Mouse (Mus musculus) myocyte (in vitro differentiated cells): ENCODE data around the gene Nr4a3. TPM values are rescaled to one million over a fixed set of nuclear protein-coding genes. Genes with fewer than 3 reads are reported as not detected.

Source experiments
- H3K27me3 ChIP-seq: one replicate; pipeline ENCODE4 v1.6.1; 2011; ENCODE audit not compliant: control insufficient read depth, insufficient read depth, insufficient read length
- H3K36me3 ChIP-seq: one replicate; pipeline ENCODE4 v1.6.1; 2011; ENCODE audit not compliant: control insufficient read depth, insufficient read depth
- H3K4me2 ChIP-seq: one replicate; pipeline ENCODE4 v1.6.1; 2011; ENCODE audit warnings: low read depth, control low read depth
- H3K4me3 ChIP-seq: one replicate; pipeline ENCODE4 v1.5.1; 2011; ENCODE audit warnings: mild to moderate bottlenecking, control low read depth, moderate library complexity
- H3K79me2 ChIP-seq: one replicate; pipeline ENCODE4 v1.6.1; 2011; ENCODE audit not compliant: control insufficient read depth, insufficient read depth
- H3ac ChIP-seq: one replicate; pipeline ENCODE4 v1.6.1; 2011; ENCODE audit not compliant: control insufficient read depth, insufficient read length
- CEBPB ChIP-seq: IDR thresholded peaks from 2 replicates; pipeline ENCODE4 v1.6.1; 2011; ENCODE audit warnings: mild to moderate bottlenecking, moderate library complexity; ENCODE audit not compliant: poor library complexity, insufficient read depth, severe bottlenecking
- E2F4 ChIP-seq: IDR thresholded peaks from one replicate; pipeline ENCODE4 v1.6.1; 2011; ENCODE audit warnings: mild to moderate bottlenecking, control low read depth, moderate library complexity; ENCODE audit not compliant: insufficient read depth
- MAX ChIP-seq: IDR thresholded peaks from one replicate; pipeline ENCODE4 v1.6.1; 2011; ENCODE audit warnings: low read depth, mild to moderate bottlenecking, control low read depth
- MYOD1 ChIP-seq, 3 experiments: IDR thresholded peaks; one replicate each; pipeline ENCODE4 v1.6.1; 2011; ENCODE audit warnings: control low read depth in 2 of 3, low read depth in 2 of 3, mild to moderate bottlenecking in 2 of 3, moderate library complexity in 1 of 3; ENCODE audit not compliant: insufficient read length in 2 of 3, control insufficient read depth in 1 of 3
- MYOG ChIP-seq, 3 experiments: IDR thresholded peaks; one replicate each; pipeline ENCODE4 v1.6.1; 2011; ENCODE audit warnings: control low read depth in 2 of 3, low read depth in 2 of 3, mild to moderate bottlenecking in 2 of 3; ENCODE audit not compliant: insufficient read length in 2 of 3, control insufficient read depth in 1 of 3, insufficient read depth in 1 of 3
- POLR2A ChIP-seq: IDR thresholded peaks from one replicate; pipeline ENCODE4 v1.6.1; 2011; ENCODE audit warnings: low read depth, mild to moderate bottlenecking, control low read depth, moderate library complexity; ENCODE audit not compliant: insufficient read length
- POLR2AphosphoS2 ChIP-seq: IDR thresholded peaks from one replicate; pipeline ENCODE4 v1.6.1; 2011; ENCODE audit warnings: low read depth, control low read depth; ENCODE audit not compliant: insufficient read length
- REST ChIP-seq: IDR thresholded peaks from one replicate; pipeline ENCODE4 v1.6.1; 2011; ENCODE audit warnings: mild to moderate bottlenecking, control low read depth, moderate library complexity; ENCODE audit not compliant: insufficient read depth, insufficient read length
- SRF ChIP-seq: IDR thresholded peaks from one replicate; pipeline ENCODE4 v1.6.1; 2011; ENCODE audit warnings: low read depth; ENCODE audit not compliant: control insufficient read depth, insufficient read length
- TCF12 ChIP-seq: IDR thresholded peaks from one replicate; pipeline ENCODE4 v1.6.1; 2011; ENCODE audit warnings: mild to moderate bottlenecking, control low read depth; ENCODE audit not compliant: poor library complexity, insufficient read depth, severe bottlenecking
- TCF3 ChIP-seq: IDR thresholded peaks from one replicate; pipeline ENCODE4 v1.6.1; 2011; ENCODE audit warnings: low read depth, control low read depth; ENCODE audit not compliant: insufficient read length
- USF1 ChIP-seq: IDR thresholded peaks from one replicate; pipeline ENCODE4 v1.6.1; 2011; ENCODE audit warnings: low read depth, mild to moderate bottlenecking, control low read depth, moderate library complexity
- polyA plus RNA-seq: library from polyadenylated mRNA; unstranded; fragments of >200 nt; fragmentation: generic; extraction: Trizol; gene quantifications from one replicate; pipeline ENCODE4 v1.2.1, GENCODE M21; 2012; ENCODE audit warnings: missing spikeins

Nr4a3 gene
- polyA plus RNA-seq, 1 experiment, result 0.32 TPM

DNA sequence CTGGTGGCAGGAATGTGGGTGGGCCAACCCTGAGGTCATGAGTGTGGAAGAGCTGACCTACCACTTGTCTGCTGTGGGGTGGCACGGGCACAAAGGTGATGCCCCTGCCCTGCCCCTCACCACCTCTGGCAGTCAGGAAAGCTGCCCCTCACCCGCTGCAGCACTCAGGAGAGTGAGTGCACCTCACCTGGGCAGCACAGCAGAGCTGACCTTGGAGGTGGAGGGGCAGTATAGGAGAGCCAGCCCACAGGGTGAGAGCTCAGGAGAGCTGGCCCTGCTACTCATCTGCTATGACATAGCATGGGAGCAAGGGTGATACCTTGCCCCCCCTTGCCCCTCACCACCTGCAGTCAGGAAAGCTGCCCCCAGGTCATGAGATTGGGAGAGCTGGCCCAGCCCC, 57.0 kb downstream of the Nr4a3 start:
- Histone ChIP-seq H3ac (no peak overlapping the region), H3K79me2 (no peaks in the 10 kb centered on the region), H3K27me3 (peaks cover 4% of the 10 kb centered on the region), H3K4me3 (no peak overlapping the region), H3K4me2 (no peak overlapping the region), H3K36me3 (no peaks in the 10 kb centered on the region)
- no peak for TF ChIP-seq POLR2A

DNA sequence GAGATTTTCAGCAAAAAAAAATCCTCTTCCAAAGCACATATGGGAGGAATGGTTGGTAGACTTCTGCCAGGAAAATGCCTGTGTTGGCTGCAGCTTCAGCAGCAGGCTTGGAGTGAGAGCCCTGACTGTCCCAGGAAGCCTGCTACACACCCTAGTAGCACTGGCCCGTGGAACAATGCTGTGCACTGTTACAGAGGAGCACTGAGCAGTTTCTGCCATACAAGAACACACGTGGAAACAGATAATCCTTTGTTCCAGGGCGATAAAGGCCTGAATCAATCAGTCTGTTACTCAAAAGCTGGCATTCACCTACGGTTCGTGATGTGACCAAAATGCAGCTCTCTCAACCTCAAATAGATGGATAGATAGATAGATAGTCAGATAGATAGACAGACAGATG, 60.4 kb downstream of the Nr4a3 start:
- Histone ChIP-seq H3K27me3 (no peaks in the 10 kb centered on the region), H3K4me3 (no peak overlapping the region), H3K36me3 (no peaks in the 10 kb centered on the region), H3K79me2 (no peaks in the 10 kb centered on the region), H3ac (no peak overlapping the region), H3K4me2 (no peak overlapping the region)
- TF ChIP-seq MAX, result no peak
- no peak for TF ChIP-seq E2F4

DNA sequence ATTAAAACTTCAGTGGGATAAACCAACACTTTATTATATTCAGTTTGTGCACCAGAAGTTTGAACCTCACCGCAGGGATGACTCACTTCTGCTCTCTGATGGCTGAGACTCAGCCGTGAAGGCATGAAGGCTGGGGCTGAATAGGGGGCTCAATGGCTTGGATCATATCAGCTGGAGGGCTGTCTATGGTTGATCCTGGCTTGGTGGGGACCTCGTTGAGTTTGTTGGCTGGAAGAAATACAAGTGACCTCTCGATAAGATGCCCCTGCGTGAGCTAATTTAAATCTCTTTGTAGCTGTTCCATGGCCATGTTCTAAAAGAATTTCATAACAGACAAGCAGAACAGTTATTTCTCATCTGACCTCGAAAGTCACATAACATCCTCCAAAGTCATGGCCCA, 62.1 kb downstream of the Nr4a3 start:
- Histone ChIP-seq H3ac (no peak overlapping the region), H3K27me3 (no peaks in the 10 kb centered on the region), H3K36me3 (no peaks in the 10 kb centered on the region), H3K4me2 (no peak overlapping the region), H3K79me2 (no peaks in the 10 kb centered on the region), H3K4me3 (no peak overlapping the region)
- no peak for TF ChIP-seq REST
- TF ChIP-seq CEBPB, result no peak
- no peak for TF ChIP-seq USF1
- TF ChIP-seq POLR2A, result no peak
- no peak for TF ChIP-seq TCF3
- TF ChIP-seq SRF, result no peak
- no peak for TF ChIP-seq MAX
- TF ChIP-seq MYOG (IDR thresholded peaks at IDR 0.05; ENCODE audit: control insufficient read depth in 1 of 3, insufficient read depth in 1 of 3, insufficient read length in 2 of 3, low read depth in 2 of 3), result no peak
- TF ChIP-seq MYOD1 (IDR thresholded peaks at IDR 0.05; ENCODE audit: control insufficient read depth in 1 of 3, insufficient read length in 2 of 3, low read depth in 2 of 3), result no peak
- TF ChIP-seq POLR2AphosphoS2, result no peak
- no peak for TF ChIP-seq TCF12
- TF ChIP-seq E2F4, result no peak

GRCm38 (mm10) chr4:48108591-48108990, 63.6 kb downstream of the Nr4a3 start:
- H3ac ChIP-seq, result no peak overlapping the region
- H3K36me3 ChIP-seq, result no peaks in the 10 kb centered on the region
- TF ChIP-seq MYOG (IDR thresholded peaks at IDR 0.05; ENCODE audit: control insufficient read depth in 1 of 3, insufficient read depth in 1 of 3, insufficient read length in 2 of 3, low read depth in 2 of 3) (no peak), POLR2AphosphoS2 (no peak), USF1 (no peak), MYOD1 (IDR thresholded peaks at IDR 0.05; ENCODE audit: control insufficient read depth in 1 of 3, insufficient read length in 2 of 3, low read depth in 2 of 3) (no peak), POLR2A (no peak), CEBPB (no peak)
- H3K4me3 ChIP-seq, result no peak overlapping the region
- H3K4me2 ChIP-seq, result no peak overlapping the region
- no peaks in the 10 kb centered on the region for H3K27me3 ChIP-seq
- no peaks in the 10 kb centered on the region for H3K79me2 ChIP-seq

GRCm38 (mm10) chr4:48110331-48110730, 65.4 kb downstream of the Nr4a3 start:
- H3K27me3 ChIP-seq, result no peaks in the 10 kb centered on the region
- H3K4me3 ChIP-seq, result no peak overlapping the region
- TF ChIP-seq POLR2A, result no peak
- TF ChIP-seq TCF12, result no peak
- no peak for TF ChIP-seq E2F4
- TF ChIP-seq MAX, result no peak
- no peak for TF ChIP-seq MYOG (IDR thresholded peaks at IDR 0.05; ENCODE audit: control insufficient read depth in 1 of 3, insufficient read depth in 1 of 3, insufficient read length in 2 of 3, low read depth in 2 of 3)
- TF ChIP-seq POLR2AphosphoS2, result no peak
- TF ChIP-seq USF1, result no peak
- no peak for TF ChIP-seq TCF3
- no peak for TF ChIP-seq CEBPB
- TF ChIP-seq MYOD1 (IDR thresholded peaks at IDR 0.05; ENCODE audit: control insufficient read depth in 1 of 3, insufficient read length in 2 of 3, low read depth in 2 of 3), result no peak
- no peak for TF ChIP-seq SRF
- TF ChIP-seq REST, result no peak
- H3K4me2 ChIP-seq, result no peak overlapping the region
- H3ac ChIP-seq, result no peak overlapping the region
- no peaks in the 10 kb centered on the region for H3K36me3 ChIP-seq
- H3K79me2 ChIP-seq, result no peaks in the 10 kb centered on the region

DNA sequence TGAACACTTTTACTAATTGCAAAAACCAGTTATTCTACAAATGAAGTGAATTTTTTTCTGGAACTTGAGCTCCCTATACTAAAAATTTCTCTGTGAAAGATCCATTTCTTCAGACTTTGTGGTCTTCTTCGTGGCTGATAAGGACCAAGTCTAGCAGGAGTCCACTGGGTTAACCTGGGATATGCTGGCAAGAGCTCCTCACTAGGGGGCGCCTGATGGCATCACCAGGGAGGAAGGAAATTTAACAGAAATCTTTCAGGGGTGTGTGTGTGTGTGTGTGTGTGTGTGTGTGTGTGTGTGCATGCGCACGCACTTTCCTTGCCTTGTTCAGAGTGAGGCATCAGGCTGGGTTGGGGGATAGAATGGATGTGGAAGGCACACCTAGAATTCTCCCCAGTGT, 71.2 kb downstream of the Nr4a3 start:
- Histone ChIP-seq H3K4me2 (no peak overlapping the region), H3K36me3 (no peaks in the 10 kb centered on the region), H3ac (no peak overlapping the region), H3K27me3 (no peaks in the 10 kb centered on the region), H3K79me2 (no peaks in the 10 kb centered on the region), H3K4me3 (no peak overlapping the region)
- TF ChIP-seq REST (no peak), TCF12 (no peak), CEBPB (no peak), MYOD1 (IDR thresholded peaks at IDR 0.05; ENCODE audit: control insufficient read depth in 1 of 3, insufficient read length in 2 of 3, low read depth in 2 of 3) (no peak), E2F4 (no peak), MAX (no peak), POLR2AphosphoS2 (no peak), POLR2A (no peak), TCF3 (no peak), USF1 (no peak), SRF (no peak), MYOG (IDR thresholded peaks at IDR 0.05; ENCODE audit: control insufficient read depth in 1 of 3, insufficient read depth in 1 of 3, insufficient read length in 2 of 3, low read depth in 2 of 3) (no peak)
